Mouse (Mus musculus) ovary, adult 2 months (tissue): ENCODE data around the gene Mocs1. TPM values are rescaled to one million over a fixed set of nuclear protein-coding genes. Genes with fewer than 3 reads are reported as not detected.

Source experiments
- polyA plus RNA-seq: library from polyadenylated mRNA; depleted of rRNA; stranded (reverse); fragments of >200 nt; gene quantifications from 2 replicates; pipeline ENCODE4 v1.2.3, GENCODE M21; 2012; rRNA removed

Mocs1 gene
- polyA plus RNA-seq = 34.3 and 35.2 TPM in 2 replicates

DNA sequence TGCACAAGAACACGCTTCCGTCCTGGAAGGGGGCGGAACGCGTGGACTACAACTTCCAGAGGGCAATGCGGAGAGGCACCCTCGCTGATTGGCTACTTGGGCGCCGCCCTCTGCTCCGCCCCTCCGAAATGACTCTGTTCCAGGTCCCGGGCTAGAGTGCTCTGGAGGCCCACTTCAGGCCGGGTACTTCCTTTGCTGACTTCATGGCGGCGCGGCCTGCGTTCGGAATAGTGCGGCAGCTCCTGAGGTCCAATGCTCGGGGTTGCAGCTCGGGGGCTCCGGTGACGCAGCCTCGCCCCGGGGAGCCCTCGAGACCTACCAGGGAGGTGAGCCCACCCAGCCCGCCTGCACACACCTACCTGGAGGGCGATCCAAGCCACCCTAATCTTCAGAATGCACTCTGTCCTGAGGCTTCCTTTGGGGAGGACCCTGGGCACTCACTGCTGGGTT, at the start of gene Mocs1:
Gene Mocs1 (plus strand): TSS at position 124 of the 450 bp plus-strand sequence.

Other genes with a start within 250 kb of the Mocs1 start
- 14.7 and 15.3 TPM in 2 replicates for gene Daam2, start 136.0 kb downstream of the Mocs1 start, polyA plus RNA-seq
- gene Kif6, start 186.8 kb downstream of the Mocs1 start, polyA plus RNA-seq = 1.1 and 1.7 TPM in 2 replicates